Mouse (Mus musculus): Measurements from ENCODE around the gene Dnaja2.

DNA sequence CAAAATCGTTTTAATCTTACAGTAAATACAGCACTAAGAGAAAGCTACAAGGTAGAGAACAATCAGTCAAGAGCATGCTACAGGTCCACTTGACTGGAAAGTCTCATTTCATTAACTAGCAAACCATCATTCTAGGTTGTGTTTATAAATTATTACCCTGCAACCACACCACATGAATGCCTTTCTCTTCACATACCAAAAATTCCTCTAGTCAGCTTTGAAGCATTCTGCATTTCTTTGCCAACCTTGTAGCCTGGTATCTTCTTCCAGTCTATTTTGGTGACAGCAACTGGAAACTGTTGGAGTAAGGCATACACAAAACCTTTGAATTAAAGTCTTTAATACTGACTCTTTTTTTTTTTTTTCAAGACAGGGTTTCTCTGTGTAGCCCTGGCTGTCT lies 36.4 kb upstream of the Dnaja2 start:
- TF ChIP-seq CTCF (IDR thresholded peaks at IDR 0.05; ENCODE audit: low read depth, low read length) (no peak), POLR2A (IDR thresholded peaks at IDR 0.05; ENCODE audit: borderline replicate concordance, low read depth, low read length) (no peak)
